Mouse (Mus musculus): ENCODE measurements around the gene Bdkrb2.

DNA sequence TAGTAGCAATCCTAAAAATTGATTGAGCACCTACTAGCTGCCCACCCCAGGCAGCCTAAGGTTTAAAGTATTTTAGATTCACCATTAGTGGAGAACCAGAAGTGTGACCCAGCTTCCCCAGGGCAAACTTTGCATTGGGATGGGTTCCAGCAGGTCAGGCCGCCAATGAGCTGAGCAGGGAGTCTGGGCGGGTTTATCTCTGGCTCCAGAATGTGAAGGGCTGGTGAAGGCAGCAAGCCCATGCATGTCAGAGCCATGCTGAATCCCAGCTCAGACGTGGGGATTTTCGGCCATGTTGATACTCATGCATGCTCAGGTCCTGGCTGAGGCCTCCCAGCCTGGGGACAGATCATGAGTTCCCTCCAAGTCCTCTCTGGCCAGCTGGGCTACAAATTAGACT is 11.3 kb downstream of the Bdkrb2 start:
- TF ChIP-seq EP300 (optimal IDR thresholded peaks at IDR 0.05) (no peak), CTCF (IDR thresholded peaks at IDR 0.05; ENCODE audit: low read depth) (no peak)
